Mouse (Mus musculus) lung, embryonic 16.5 days (tissue): ENCODE measurements around the gene Rhbdl3. TPM values are rescaled to one million over a fixed set of nuclear protein-coding genes. Genes with fewer than 3 reads are reported as not detected.

Experiments used
- ATAC-seq: fragments of 200-750 bp; cut with Nextera tagmentation; 2 replicates; pipeline ENCODE4 v1.8.0; 2017; ENCODE audit warnings: low read depth, mild to moderate bottlenecking, moderate library complexity
- H3K27ac ChIP-seq: fragments of 300-500 bp; sonication (generic); 2 replicates; pipeline ENCODE4 v1.5.1; 2014; ENCODE audit warnings: mild to moderate bottlenecking, control low read depth, low read length
- H3K27me3 ChIP-seq: fragments of 300-500 bp; sonication (generic); 2 replicates; pipeline ENCODE4 v1.6.1; 2014; ENCODE audit warnings: low read depth, low read length, mixed read lengths; ENCODE audit not compliant: control insufficient read depth, insufficient read depth
- H3K36me3 ChIP-seq: fragments of 300-500 bp; sonication (generic); 2 replicates; pipeline ENCODE4 v1.6.1; 2014; ENCODE audit warnings: low read length; ENCODE audit not compliant: control insufficient read depth, insufficient read depth
- H3K4me1 ChIP-seq: fragments of 300-500 bp; sonication (generic); replicated peaks from 2 replicates; pipeline ENCODE4 v1.6.1; 2014; ENCODE audit warnings: low read length, mixed read lengths; ENCODE audit not compliant: control insufficient read depth, insufficient read depth
- H3K4me2 ChIP-seq: fragments of 300-500 bp; sonication (generic); 2 replicates; pipeline ENCODE4 v1.6.1; 2014; ENCODE audit warnings: low read depth, low read length, control low read depth
- H3K4me3 ChIP-seq: fragments of 300-500 bp; sonication (generic); 2 replicates; pipeline ENCODE4 v1.5.1; 2014; ENCODE audit warnings: mild to moderate bottlenecking, low read length, control low read depth
- H3K9ac ChIP-seq: fragments of 300-500 bp; sonication (generic); 2 replicates; pipeline ENCODE4 v1.6.1; 2014; ENCODE audit warnings: low read length, control low read depth
- H3K9me3 ChIP-seq: fragments of 300-500 bp; sonication (generic); 2 replicates; pipeline ENCODE4 v1.6.1; 2016; ENCODE audit warnings: low read length; ENCODE audit not compliant: control insufficient read depth
- WGBS: fragments of 180-500 bp; shearing (Covaris S2); extraction: QIAGEN DNeasy Blood & Tissue Kit; methylation state at CpG from one replicate; pipeline ENCODE4 v1.1.7; 2014; 5-methylcytosine and 5-hydroxymethylcytosine counted together
- polyA plus RNA-seq: library from polyadenylated mRNA; unstranded; fragments of >200 nt; fragmentation: Nextera tagmentation; extraction: Ambion mirVana; gene quantifications from 2 replicates; pipeline ENCODE4 v1.2.1, GENCODE M21; 2015

Rhbdl3 gene
- polyA plus RNA-seq, 1 experiment from 2014 or later, result 1.5 TPM

DNA sequence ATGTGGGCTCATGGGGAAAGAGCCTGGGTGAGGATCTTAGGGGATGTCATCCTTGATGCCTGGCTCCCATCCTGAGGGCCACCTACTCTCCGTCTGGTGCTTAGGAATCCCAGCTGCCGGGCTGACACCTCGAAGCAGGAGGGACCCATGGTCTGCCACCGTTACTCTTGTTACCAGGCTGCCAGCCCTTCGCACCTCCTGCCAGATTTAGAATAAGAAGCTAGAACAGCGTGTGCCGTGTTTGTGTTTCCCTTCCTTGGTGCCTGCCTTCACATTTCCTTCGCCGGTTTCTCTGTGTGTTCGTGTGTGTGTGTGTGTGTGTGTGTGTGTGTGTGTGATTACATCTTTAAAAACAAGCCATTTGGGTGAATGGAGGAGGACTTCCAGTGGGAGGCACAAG is 4.1 kb downstream of the Rhbdl3 start:
- Histone ChIP-seq H3K9ac (no peak overlapping the region), H3K27me3 (peaks cover 23% of the 10 kb centered on the region), H3K4me1 (peaks cover 20% of the 10 kb centered on the region), H3K4me2 (no peak overlapping the region), H3K9me3 (no peaks in the 10 kb centered on the region), H3K36me3 (no peaks in the 10 kb centered on the region), H3K4me3 (no peak overlapping the region), H3K27ac (no peak overlapping the region)
- no peak for ATAC-seq
- WGBS, result 77% methylated on average over 10 of the region's 10 CpGs

DNA sequence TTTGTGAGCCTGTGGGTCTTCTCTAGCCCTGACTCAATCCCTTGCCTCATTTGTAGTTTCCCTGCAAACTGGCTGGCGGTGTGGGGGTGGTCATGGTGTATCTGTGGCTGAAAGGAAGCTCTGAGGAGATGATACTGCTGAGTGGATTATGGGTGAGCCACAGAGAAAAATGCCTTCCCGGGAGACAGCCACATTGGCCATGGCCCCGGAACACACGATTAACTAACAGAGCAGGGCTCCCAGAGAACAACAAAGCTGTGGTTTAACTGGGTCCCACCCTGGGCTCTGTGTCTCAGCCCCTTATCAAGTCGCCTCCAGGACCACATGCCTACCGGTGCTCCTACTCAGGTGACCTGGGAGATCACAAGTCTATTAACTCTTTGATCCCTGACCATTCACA is 7.8 kb downstream of the Rhbdl3 start:
- Histone ChIP-seq H3K9me3 (no peaks in the 10 kb centered on the region), H3K4me2 (no peak overlapping the region), H3K4me3 (no peak overlapping the region), H3K9ac (no peak overlapping the region), H3K27me3 (no peaks in the 10 kb centered on the region), H3K27ac (no peak overlapping the region), H3K36me3 (no peaks in the 10 kb centered on the region), H3K4me1 (no peaks in the 10 kb centered on the region)
- ATAC-seq, result no peak
- 47% methylated on average over 6 of the region's 6 CpGs for WGBS

DNA sequence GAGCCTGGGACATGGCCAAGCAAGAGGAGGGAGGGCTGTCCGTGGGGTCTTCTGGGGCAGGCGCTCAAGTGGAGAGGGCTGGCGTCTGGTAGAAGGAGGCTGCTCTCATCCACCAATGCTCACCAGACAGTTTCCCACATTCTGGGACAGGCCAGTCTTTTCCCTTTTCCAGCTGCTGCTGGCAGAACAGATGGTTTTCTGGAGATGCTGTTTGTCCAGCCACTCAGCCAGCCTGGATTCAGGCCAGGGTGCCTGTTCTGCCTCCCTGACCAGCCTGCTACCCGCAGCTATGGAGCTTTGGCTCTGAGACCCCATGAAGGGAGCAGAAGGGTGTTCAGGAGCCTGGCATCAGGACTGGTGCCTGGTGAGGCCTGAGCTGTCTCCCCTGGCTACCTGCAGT is 10.6 kb downstream of the Rhbdl3 start:
- 57% methylated on average over 4 of the region's 4 CpGs for WGBS
- no peak for ATAC-seq
- Histone ChIP-seq H3K9ac (no peak overlapping the region), H3K36me3 (no peaks in the 10 kb centered on the region), H3K27ac (no peak overlapping the region), H3K4me2 (no peak overlapping the region), H3K4me3 (no peak overlapping the region), H3K27me3 (no peaks in the 10 kb centered on the region), H3K4me1 (no peaks in the 10 kb centered on the region), H3K9me3 (no peaks in the 10 kb centered on the region)

DNA sequence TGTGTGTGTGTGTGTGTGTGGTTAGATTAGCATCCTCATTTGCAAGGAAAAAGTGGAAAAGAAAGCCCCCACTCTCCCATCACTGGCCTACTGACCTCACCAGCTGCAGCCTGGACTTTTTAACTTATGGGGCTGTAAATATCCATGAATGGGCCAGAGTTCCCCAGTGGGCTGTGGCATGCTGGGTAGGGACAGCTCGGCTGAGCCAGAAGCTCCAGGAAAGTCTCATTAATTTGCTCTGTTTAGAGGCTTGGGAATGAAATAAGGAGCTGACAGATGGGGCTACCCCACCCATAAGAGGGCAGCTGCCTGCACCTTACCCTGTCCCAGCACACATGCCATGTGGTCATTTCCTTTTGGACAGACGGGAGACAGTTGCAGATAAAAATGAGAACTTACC is 11.3 kb downstream of the Rhbdl3 start:
- Histone ChIP-seq H3K27ac (no peak overlapping the region), H3K36me3 (no peaks in the 10 kb centered on the region), H3K4me1 (no peaks in the 10 kb centered on the region), H3K4me3 (no peak overlapping the region), H3K27me3 (no peaks in the 10 kb centered on the region), H3K9me3 (no peaks in the 10 kb centered on the region), H3K4me2 (no peak overlapping the region), H3K9ac (no peak overlapping the region)
- no peak for ATAC-seq
- 45% methylated on average over 2 of the region's 2 CpGs for WGBS

DNA sequence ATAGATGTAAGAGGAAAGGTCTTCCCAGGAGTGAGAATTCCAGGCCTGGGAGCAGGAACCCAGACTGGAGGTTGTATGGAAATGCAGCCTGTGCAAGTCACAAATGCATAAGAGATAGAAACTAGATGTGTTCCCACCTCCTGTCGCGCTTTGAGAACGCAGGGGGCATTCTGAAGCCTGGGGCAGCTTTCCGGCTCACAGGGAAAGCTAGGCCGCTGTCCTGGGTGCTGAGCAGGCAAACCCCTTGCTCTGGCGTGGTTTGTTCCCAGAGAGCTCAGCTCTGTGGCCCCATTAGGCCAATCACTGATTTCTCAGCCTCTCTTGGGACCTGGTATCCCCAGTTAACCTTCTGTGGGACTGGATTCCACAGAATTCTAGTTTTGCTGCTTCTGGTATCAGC is 11.9 kb downstream of the Rhbdl3 start:
- H3K9ac ChIP-seq, result no peak overlapping the region
- H3K4me2 ChIP-seq, result no peak overlapping the region
- no peak for ATAC-seq
- no peaks in the 10 kb centered on the region for H3K36me3 ChIP-seq
- WGBS, result 2% methylated on average over 6 of the region's 6 CpGs
- no peak overlapping the region for H3K4me3 ChIP-seq
- H3K9me3 ChIP-seq, result no peaks in the 10 kb centered on the region
- H3K27ac ChIP-seq, result no peak overlapping the region
- no peaks in the 10 kb centered on the region for H3K4me1 ChIP-seq
- H3K27me3 ChIP-seq, result no peaks in the 10 kb centered on the region

DNA sequence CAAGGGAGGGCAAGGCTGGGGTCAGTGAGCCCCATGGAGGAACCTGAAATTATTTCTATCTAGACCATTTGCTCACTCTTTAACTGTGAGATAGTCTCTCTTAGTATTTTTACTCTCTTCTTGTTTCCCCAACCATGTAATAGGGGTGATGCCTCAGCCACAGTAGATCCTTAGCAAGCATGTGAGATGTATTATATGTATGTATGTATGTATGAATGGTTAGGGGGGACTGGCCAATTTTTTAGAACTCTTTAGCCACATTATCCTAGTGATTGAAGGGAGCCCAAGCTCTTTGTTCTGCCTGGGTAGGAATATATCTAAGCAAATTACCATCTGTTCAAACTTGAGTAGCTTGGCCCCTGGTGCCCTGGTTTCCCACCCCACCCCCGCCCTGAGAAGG is 12.8 kb downstream of the Rhbdl3 start:
- Histone ChIP-seq H3K27me3 (no peaks in the 10 kb centered on the region), H3K4me2 (no peak overlapping the region), H3K4me3 (no peak overlapping the region), H3K27ac (no peak overlapping the region), H3K36me3 (no peaks in the 10 kb centered on the region), H3K9ac (no peak overlapping the region), H3K9me3 (no peaks in the 10 kb centered on the region), H3K4me1 (no peaks in the 10 kb centered on the region)
- no peak for ATAC-seq
- WGBS, result 65% methylated on average over 1 of the region's 1 CpGs

DNA sequence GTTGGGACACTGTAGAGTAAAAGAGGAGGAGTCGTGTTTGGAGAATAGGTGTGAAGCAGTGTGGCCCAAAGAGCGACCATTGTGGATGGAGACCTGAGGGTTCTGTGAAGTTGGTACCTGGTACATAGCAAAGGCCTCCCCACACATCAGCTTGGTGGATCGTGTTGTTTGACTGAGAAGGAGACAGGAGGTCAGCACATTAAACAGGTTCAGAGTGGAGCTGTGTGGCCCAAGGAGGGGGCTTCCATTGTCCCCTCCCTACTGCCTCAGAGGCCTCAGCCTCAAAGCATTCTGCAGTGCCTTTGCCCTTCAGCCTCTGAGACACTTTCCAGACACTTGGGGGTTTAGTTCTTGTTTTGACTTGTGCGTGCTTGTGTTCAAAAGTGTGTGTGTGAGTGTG is 13.2 kb downstream of the Rhbdl3 start:
- H3K4me3 ChIP-seq, result no peak overlapping the region
- no peaks in the 10 kb centered on the region for H3K27me3 ChIP-seq
- H3K27ac ChIP-seq, result no peak overlapping the region
- H3K4me1 ChIP-seq, result no peaks in the 10 kb centered on the region
- WGBS, result 74% methylated on average over 4 of the region's 4 CpGs
- no peak overlapping the region for H3K4me2 ChIP-seq
- ATAC-seq, result no peak
- no peaks in the 10 kb centered on the region for H3K9me3 ChIP-seq
- no peak overlapping the region for H3K9ac ChIP-seq
- no peaks in the 10 kb centered on the region for H3K36me3 ChIP-seq

DNA sequence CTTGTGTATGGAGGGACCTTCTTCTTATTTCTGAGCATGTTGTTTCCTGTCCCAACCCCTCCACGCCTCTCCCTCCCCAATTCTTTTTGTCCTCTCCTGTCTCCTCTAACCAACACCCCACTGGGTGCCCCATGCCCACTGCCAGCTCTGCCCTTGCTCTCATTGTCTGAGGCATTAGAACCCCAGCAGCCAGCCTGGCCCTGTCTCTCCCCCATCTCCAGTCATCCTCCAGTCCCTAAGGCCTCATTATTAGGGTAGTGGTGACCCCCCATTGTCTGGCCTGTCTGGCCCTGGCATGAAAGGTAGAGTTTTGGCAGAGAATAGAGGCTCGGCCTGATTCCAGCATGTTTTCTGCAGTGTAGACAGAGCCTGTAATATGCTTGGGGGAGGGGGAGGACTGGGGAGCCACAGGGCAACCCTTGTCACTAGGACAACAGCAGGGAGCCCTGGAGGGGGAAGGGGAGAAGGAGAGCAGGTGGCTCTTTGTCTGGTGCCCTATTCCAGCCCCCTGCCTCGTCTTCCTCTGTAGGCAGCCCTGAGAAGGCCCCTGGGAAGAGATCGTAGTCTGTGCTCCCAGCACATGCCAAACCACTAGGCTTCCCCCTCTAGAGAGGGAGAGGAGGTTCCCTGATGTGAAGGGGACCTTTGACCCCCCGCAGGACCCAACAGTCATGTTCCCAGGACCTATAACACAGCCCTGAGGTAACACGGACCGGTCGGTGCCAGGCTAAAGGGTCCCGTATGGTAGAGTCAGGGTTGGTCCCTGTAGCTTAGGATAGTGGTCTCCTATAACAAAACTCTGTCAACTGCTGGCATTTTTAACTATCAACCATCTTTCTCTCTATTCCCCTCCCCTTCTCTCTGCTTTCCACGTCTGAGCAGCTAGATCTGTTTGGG is 15.3 kb downstream of the Rhbdl3 start:
- Histone ChIP-seq H3K4me3 (no peak overlapping the region), H3K9ac (no peak overlapping the region), H3K36me3 (no peaks in the 10 kb centered on the region), H3K4me1 (no peaks in the 10 kb centered on the region), H3K9me3 (no peaks in the 10 kb centered on the region), H3K4me2 (no peak overlapping the region), H3K27ac (no peak overlapping the region), H3K27me3 (no peaks in the 10 kb centered on the region)
- no peak for ATAC-seq
- 64% methylated on average over 10 of the region's 10 CpGs for WGBS

DNA sequence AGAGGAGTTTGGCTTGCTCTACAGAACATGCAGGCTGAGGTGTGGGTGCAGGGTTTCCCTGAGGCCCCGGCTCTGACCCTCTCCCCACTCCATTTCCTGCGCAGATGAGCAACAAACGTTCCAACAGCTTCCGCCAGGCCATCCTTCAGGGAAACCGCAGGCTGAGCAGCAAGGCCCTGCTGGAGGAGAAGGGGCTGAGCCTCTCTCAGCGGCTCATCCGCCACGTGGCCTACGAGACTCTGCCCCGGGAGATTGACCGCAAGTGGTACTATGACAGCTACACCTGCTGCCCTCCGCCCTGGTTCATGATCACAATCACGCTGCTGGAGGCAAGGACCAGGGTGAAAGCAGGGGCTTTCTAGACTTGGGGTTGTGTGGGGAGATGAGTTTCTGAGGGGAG is 22.5 kb downstream of the Rhbdl3 start:
- Histone ChIP-seq H3K4me2 (no peak overlapping the region), H3K27me3 (no peaks in the 10 kb centered on the region), H3K9me3 (no peaks in the 10 kb centered on the region), H3K27ac (no peak overlapping the region), H3K4me3 (no peak overlapping the region), H3K36me3 (no peaks in the 10 kb centered on the region), H3K4me1 (no peaks in the 10 kb centered on the region), H3K9ac (no peak overlapping the region)
- 41% methylated on average over 13 of the region's 13 CpGs for WGBS
- ATAC-seq, result no peak
